Mouse (Mus musculus): ENCODE data around the gene Wasf1. TPM values are rescaled to one million over a fixed set of nuclear protein-coding genes. Genes with fewer than 3 reads are reported as not detected.

The Wasf1 gene
- polyA plus RNA-seq, 1 experiment from 2014 or later, result 29.7 TPM

Other genes starting within 250 kb of the Wasf1 start
- 1.3 and 1.6 TPM in 2 replicates for gene Mettl24, start 200.2 kb upstream of the Wasf1 start, polyA plus RNA-seq (2015; fragmentation: Nextera tagmentation; extraction: Ambion mirVana)
- 36.0 and 37.0 TPM in 2 replicates for gene Cdc40, start 164 bp upstream of the Wasf1 start, polyA plus RNA-seq (2015; fragmentation: Nextera tagmentation; extraction: Ambion mirVana)
- gene Gpr6, start 188.8 kb downstream of the Wasf1 start, polyA plus RNA-seq (2015; fragmentation: Nextera tagmentation; extraction: Ambion mirVana), result not detected in 2 replicates

Data from limb, embryonic 13.5 days (tissue).